Mouse (Mus musculus): ENCODE measurements at regions not wholly inside any gene's neighbourhood (a gene's known extent, or its start where the extent isn't known, plus 50 kb on each side); places are given as distances from the start of the nearest gene placed in this dataset.
A peak's percentile ranks its signal among the peaks of the same experiment; 100 is the strongest.

DNA sequence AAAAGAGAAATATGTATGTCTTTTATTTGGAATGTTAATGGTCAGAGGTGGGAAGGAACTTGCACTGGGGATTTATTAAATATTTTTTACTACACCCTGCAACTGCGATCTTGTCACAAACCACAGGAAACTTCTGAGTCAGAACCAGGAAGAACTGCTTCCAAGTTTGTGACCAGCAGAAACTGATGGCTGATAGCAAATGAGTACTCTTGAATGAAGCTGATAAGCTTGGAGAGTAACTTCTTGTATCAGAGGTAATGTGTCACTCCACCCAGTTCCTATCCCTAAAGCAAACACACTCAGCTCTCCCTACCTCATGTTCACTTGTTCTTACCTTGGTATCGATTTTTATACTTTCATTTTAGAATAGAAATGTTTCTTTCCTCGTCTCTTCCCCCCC lies 76.0 kb upstream of the Thpo start:
- WGBS = 94% methylated on average over 3 of the region's 3 CpGs
- Histone ChIP-seq H3K27me3 (no peaks in the 10 kb centered on the region), H3K4me3 (replicated peaks) (no peak overlapping the region), H3K27ac (no peak overlapping the region), H3K36me3 (no peaks in the 10 kb centered on the region), H3K9ac (replicated peaks) (no peak overlapping the region), H3K9me3 (no peaks in the 10 kb centered on the region), H3K4me2 (replicated peaks) (no peak overlapping the region), H3K4me1 (replicated peaks) (peaks cover 1% of the 10 kb centered on the region)
- ATAC-seq = no peak

DNA sequence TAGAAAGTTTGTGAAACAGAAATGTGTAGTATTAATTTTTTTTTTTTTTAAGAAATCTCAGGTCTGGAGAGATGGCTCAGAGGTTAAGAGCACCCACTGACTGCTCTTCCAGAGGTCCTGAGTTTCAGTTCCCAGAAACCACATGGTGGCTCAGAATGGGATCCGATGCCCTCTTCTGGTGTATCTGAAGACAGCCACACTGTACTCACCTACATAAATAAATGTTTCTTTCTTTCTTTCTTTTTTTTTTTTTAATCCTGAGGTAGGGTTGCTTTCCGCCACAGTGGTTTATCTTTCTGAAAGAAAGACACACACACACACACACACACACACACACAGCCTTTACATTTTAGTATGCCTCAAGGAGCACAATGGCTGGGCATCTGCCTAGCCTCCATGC lies 74.0 kb upstream of the Thpo start:
- Histone ChIP-seq H3K27me3 (no peaks in the 10 kb centered on the region), H3K4me3 (replicated peaks) (no peak overlapping the region), H3K36me3 (no peaks in the 10 kb centered on the region), H3K4me2 (replicated peaks) (no peak overlapping the region), H3K4me1 (replicated peaks) (peaks cover 8% of the 10 kb centered on the region), H3K9ac (replicated peaks) (no peak overlapping the region), H3K27ac (no peak overlapping the region), H3K9me3 (no peaks in the 10 kb centered on the region)
- ATAC-seq = no peak
- 90% methylated on average over 2 of the region's 2 CpGs for WGBS

- no peak overlapping the region for H3K4me2 ChIP-seq (replicated peaks)
- H3K36me3 ChIP-seq = no peaks in the 10 kb centered on the region
- H3K27me3 ChIP-seq = no peaks in the 10 kb centered on the region
- H3K27ac ChIP-seq = no peak overlapping the region
- no peaks in the 10 kb centered on the region for H3K9me3 ChIP-seq
- ATAC-seq = no peak
- H3K4me3 ChIP-seq (replicated peaks) = no peak overlapping the region
- no peak overlapping the region for H3K9ac ChIP-seq (replicated peaks)
- 91% methylated on average over 7 of the region's 7 CpGs for WGBS
- peaks cover 8% of the 10 kb centered on the region for H3K4me1 ChIP-seq (replicated peaks)
These were observed 72.4 kb upstream of the Thpo start for GRCm38 (mm10) chr16:20806739-20807138.

DNA sequence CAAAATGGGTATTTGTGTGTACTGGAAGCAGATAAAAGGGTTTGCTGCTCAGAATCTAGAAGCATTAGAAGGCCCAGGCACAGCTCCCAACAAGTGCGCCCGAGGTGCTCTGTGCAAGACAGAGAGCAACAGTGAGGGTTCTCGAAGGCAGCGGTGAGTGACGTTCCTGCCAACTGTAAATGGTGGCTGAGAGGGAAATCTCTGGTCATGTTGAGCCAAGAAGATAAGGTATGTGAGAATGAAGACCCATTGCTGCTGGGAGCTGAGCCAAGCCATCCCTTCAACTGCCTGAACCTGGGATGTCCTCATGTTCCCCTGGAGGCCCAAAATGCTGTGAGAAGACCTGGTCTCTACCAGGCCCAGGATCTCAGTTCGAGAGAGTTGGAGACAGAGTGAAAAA lies 71.5 kb upstream of the Thpo start:
- H3K27ac ChIP-seq = no peak overlapping the region
- H3K4me1 ChIP-seq (replicated peaks) = peaks cover 8% of the 10 kb centered on the region
- H3K4me3 ChIP-seq (replicated peaks) = no peak overlapping the region
- 90% methylated on average over 6 of the region's 6 CpGs for WGBS
- no peaks in the 10 kb centered on the region for H3K27me3 ChIP-seq
- no peaks in the 10 kb centered on the region for H3K9me3 ChIP-seq
- no peak overlapping the region for H3K4me2 ChIP-seq (replicated peaks)
- H3K9ac ChIP-seq (replicated peaks) = no peak overlapping the region
- no peak for ATAC-seq
- H3K36me3 ChIP-seq = no peaks in the 10 kb centered on the region

DNA sequence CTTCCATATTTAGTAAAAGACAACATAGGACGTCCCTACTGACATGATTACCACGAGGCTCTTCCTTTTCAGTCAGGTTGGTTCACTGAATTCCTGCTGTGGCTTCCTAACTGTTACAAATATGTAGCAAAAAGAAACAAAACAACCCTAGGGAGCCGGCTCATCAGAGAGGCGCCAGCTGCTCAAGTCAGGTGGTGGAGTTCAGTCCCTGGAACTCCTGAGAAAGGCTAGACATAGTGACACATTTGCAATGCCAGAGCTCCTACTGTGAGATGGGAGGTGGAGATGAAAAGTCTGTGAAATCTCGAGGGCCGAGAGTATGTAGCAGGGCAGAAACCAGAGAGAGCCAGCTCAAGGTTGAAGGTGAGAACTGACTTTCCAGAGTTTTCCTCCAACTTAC lies 70.8 kb upstream of the Thpo start:
- Histone ChIP-seq H3K27ac (no peak overlapping the region), H3K4me3 (replicated peaks) (peak overlapping the region; percentile 40), H3K4me1 (replicated peaks) (peaks cover 8% of the 10 kb centered on the region), H3K4me2 (replicated peaks) (peak overlapping the region; percentile 60), H3K9me3 (no peaks in the 10 kb centered on the region), H3K36me3 (no peaks in the 10 kb centered on the region), H3K9ac (replicated peaks) (no peak overlapping the region), H3K27me3 (no peaks in the 10 kb centered on the region)
- 10% methylated on average over 6 of the region's 6 CpGs for WGBS
- peak; percentile 51 for ATAC-seq

DNA sequence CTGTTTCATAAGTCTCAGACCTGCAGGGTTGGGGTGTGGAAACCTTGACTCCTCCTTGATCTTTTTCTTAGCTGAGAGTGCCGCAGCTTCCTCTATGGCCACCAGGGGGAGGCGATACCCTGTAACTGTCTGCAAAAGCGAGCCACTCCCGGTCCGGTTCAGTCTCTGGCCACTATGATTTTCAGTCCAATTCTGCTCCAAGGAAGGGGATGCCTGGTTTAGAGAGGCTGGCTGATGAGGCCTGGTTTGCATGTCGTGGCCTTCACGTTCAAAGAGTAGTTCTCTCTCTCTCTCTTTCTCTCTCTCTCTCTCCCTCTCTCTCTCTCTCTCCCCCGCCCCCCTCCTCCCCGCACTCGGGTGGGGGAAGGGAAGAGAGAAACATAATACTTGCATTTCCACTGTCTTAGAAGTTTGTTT lies 70.3 kb upstream of the Thpo start:
- H3K4me2 ChIP-seq (replicated peaks) = peak overlapping the region; percentile 60
- H3K27ac ChIP-seq = peak overlapping the region; percentile 35; the same call in 1 of the 2 replicates
- peak overlapping the region; percentile 40 for H3K4me3 ChIP-seq (replicated peaks)
- ATAC-seq = peak; percentile 82
- no peaks in the 10 kb centered on the region for H3K27me3 ChIP-seq
- peak overlapping the region; percentile 26; the same call in 1 of the 2 replicates for H3K9ac ChIP-seq (replicated peaks)
- H3K36me3 ChIP-seq = no peaks in the 10 kb centered on the region
- no peaks in the 10 kb centered on the region for H3K9me3 ChIP-seq
- 0% methylated on average over 9 of the region's 10 CpGs for WGBS
- H3K4me1 ChIP-seq (replicated peaks) = peaks cover 8% of the 10 kb centered on the region

DNA sequence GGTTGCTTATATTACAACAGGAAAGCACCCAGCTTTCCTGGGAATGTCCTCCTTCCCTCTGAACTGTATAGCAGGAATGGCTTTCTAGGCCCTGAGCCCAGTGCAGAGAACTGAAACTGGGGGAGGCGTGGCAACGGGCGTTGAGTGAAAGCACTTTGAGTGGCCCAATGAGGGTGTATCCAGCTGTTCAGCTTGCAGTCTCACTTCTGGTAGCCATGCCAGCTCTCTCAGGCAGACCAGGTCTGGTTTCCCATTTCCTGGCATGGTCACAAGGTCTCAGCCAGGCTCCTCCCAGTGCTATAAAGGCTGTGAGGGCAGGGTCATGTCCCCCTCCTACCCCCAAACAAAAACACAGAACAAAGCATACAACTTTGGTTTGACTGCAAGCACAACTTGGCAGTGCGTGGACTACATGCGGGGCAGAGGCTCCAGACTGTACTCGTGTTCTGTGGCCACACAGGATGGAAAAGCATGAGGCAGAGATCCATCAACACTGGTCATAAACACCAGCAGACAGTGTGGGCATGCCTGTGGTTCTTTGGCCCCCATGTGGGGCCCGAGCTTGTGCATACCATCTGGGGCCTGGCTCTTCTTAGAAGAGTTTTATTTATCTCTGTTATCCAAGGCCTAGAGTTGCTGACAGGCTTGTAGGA lies 69.1 kb upstream of the Thpo start:
- H3K27me3 ChIP-seq = no peaks in the 10 kb centered on the region
- H3K27ac ChIP-seq = no peak overlapping the region
- WGBS = 79% methylated on average over 7 of the region's 7 CpGs
- H3K9me3 ChIP-seq = no peaks in the 10 kb centered on the region
- ATAC-seq = no peak
- H3K36me3 ChIP-seq = no peaks in the 10 kb centered on the region
- H3K4me1 ChIP-seq (replicated peaks) = peaks cover 8% of the 10 kb centered on the region
- no peak overlapping the region for H3K4me2 ChIP-seq (replicated peaks)
- H3K4me3 ChIP-seq (replicated peaks) = no peak overlapping the region
- no peak overlapping the region for H3K9ac ChIP-seq (replicated peaks)

DNA sequence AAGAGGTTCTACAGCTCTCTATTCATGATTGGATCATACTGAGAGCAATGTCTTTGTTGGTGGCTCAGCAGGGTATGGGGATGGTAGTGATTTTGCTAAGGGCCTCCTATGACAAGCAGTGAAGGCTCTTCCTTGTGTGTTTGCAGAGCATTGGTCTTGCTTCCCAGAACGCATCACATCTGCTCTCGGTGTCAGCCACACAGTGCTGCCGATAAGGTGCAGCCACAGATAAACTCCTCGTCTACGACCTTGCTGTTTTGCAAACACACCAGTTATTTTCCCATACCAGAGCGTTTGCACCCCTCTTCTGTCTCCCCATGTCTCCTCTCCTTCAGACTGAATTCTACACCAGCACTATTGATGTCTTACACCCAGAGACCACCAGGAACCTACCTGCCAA lies 68.4 kb upstream of the Thpo start:
- Histone ChIP-seq H3K9me3 (no peaks in the 10 kb centered on the region), H3K27ac (no peak overlapping the region), H3K36me3 (no peaks in the 10 kb centered on the region), H3K4me3 (replicated peaks) (no peak overlapping the region), H3K27me3 (no peaks in the 10 kb centered on the region), H3K4me1 (replicated peaks) (peaks cover 8% of the 10 kb centered on the region), H3K4me2 (replicated peaks) (no peak overlapping the region), H3K9ac (replicated peaks) (no peak overlapping the region)
- 91% methylated on average over 6 of the region's 6 CpGs for WGBS
- no peak for ATAC-seq

DNA sequence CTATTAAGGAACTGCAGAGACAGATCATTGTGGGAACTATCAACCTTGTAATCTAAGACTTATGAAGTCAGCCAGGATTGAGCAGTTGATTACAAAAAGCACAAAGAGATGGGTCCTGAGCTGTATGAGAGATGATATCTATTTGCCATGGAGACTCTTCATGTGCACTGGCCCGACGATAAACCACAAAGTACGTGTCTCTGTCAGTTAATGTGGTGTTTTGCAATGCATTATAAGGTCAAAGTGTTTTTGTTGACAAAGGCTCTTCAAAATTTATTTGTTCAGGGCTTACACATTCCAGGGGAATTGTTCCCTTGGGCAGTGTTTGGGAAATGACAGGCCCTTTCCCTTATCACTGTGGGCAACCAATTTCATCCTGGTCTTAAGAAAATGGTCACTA lies 65.7 kb upstream of the Thpo start:
- Histone ChIP-seq H3K9ac (replicated peaks) (no peak overlapping the region), H3K4me2 (replicated peaks) (no peak overlapping the region), H3K27me3 (no peaks in the 10 kb centered on the region), H3K36me3 (no peaks in the 10 kb centered on the region), H3K4me1 (replicated peaks) (peaks cover 3% of the 10 kb centered on the region), H3K4me3 (replicated peaks) (no peak overlapping the region), H3K9me3 (no peaks in the 10 kb centered on the region), H3K27ac (no peak overlapping the region)
- ATAC-seq = no peak
- WGBS = 90% methylated on average over 3 of the region's 3 CpGs

GRCm38 (mm10) chr16:20798115-20798514 lies 63.8 kb upstream of the Thpo start:
- Histone ChIP-seq H3K27ac (no peak overlapping the region), H3K4me2 (replicated peaks) (no peak overlapping the region), H3K4me3 (replicated peaks) (no peak overlapping the region), H3K9ac (replicated peaks) (no peak overlapping the region), H3K36me3 (no peaks in the 10 kb centered on the region), H3K4me1 (replicated peaks) (no peaks in the 10 kb centered on the region), H3K9me3 (no peaks in the 10 kb centered on the region), H3K27me3 (no peaks in the 10 kb centered on the region)
- no peak for ATAC-seq
- WGBS = 86% methylated on average over 4 of the region's 4 CpGs

- no peak overlapping the region for H3K4me2 ChIP-seq (replicated peaks)
- ATAC-seq = no peak
- no peaks in the 10 kb centered on the region for H3K36me3 ChIP-seq
- WGBS = 79% methylated on average over 1 of the region's 1 CpGs
- H3K27me3 ChIP-seq = no peaks in the 10 kb centered on the region
- no peak overlapping the region for H3K9ac ChIP-seq (replicated peaks)
- no peaks in the 10 kb centered on the region for H3K9me3 ChIP-seq
- H3K4me3 ChIP-seq (replicated peaks) = no peak overlapping the region
- no peak overlapping the region for H3K27ac ChIP-seq
- H3K4me1 ChIP-seq (replicated peaks) = no peaks in the 10 kb centered on the region
These were observed 60.4 kb upstream of the Thpo start for GRCm38 (mm10) chr16:20794721-20795120.

Measured in midbrain, embryonic 13.5 days (tissue).